Mouse (Mus musculus) CD4-positive helper T cell, adult 2 months (primary cell): ENCODE data around the gene Cldnd1.

ENCODE experiments used
- DNase-seq: peaks from one replicate; pipeline ENCODE4 v3.0.0-alpha.2; 2012; ENCODE audit warnings: low read depth, missing footprints, low spot score

Cldnd1 gene

DNA sequence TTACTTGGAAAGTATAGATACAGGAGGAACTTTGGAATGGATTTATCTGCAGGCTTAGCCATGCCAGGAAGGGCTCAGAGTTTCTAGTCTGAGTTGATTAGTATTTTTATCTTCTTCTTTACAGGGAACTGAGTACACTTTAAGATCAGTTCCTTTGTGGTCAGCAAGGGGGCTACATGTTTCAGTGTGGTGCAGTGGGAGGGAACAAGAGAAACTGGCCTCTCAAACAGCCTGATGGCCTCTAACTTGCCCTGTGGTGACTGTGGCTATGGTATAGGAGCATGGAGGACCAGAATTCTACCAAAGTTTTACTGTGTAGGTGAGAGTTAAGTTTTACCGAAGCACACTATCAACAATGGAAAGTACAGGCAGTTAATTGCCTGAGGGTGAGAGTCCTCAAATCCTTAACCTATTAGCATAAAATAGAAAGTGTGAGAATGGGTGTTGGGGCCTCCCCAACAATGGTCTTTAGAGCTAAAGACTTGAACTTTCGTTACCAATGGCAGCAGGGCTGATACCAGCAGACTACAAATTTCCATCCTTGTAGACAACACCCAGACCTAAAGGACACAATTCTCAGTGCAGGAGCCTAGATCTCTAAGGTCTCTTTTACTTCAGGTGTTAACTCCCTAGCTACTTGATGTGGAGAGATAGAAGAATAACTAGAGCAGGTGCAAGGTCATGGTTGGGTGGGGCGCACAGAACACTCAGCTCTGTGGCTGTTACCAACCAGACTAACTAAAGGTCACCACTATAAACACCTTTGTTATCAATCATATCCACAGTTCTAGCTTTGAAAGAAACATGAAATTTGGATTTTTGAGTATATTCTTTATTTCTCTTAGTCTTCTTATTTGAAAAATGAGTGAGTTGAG is 18.9 kb upstream of the Cldnd1 start:
- no peak for DNase-seq

DNA sequence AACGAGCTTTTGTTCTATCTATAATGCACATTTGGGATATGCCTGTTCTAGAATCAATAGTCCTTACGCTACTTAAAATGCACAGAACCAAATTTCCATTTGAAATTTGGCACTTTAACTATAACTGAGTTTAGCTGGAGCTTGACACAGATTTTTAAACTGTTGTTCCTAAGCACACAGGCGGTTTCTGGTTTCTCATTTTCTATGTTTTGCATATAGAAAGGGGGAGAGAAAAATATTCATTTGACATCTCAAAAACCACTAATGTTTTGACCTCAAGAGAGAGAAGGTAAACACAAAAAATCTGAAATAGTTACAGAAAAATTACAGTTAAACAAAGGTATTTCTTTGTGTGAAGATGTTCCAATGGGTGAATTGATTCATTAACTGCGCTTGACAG is 18.2 kb upstream of the Cldnd1 start:
- DNase-seq: no peak

DNA sequence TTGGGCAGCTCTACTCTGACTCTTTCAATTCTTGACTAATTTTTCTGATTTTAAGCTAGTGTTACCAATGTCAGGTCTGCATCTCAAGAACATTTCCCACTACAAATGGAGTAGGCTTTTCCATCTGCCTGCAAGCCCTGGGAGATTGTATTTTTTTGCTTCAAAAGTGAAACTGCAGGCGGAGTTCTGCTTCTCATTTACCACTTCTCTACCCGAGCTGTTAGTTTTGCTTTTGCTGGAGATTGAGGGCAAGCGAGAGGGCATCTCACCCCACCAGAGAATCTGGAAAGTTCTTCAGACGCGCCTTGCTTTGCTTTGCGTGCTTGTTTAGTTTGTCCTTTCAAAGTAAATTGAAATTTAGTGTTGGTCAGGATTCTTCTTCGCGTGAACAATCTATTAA is 15.5 kb upstream of the Cldnd1 start:
- peak; percentile 36 for DNase-seq

DNA sequence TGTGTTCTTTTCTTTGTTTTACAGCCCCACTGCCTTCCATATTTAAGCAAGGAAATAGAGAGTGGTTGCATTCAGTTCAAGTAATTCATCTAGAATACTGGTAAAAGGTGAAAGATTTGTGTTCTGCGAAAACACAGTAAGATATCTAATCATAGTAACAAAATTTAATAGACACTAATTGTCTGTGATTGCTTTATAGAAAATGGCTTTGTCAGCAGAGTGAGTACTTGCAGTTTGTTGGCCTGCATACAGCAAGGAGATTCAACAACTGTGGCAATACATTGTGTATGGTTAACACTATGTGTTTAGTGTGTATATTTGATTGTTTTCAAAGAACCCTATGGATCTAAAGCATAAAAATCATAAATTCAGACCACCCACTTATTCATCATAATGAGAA is 14.6 kb upstream of the Cldnd1 start:
- DNase-seq: no peak

DNA sequence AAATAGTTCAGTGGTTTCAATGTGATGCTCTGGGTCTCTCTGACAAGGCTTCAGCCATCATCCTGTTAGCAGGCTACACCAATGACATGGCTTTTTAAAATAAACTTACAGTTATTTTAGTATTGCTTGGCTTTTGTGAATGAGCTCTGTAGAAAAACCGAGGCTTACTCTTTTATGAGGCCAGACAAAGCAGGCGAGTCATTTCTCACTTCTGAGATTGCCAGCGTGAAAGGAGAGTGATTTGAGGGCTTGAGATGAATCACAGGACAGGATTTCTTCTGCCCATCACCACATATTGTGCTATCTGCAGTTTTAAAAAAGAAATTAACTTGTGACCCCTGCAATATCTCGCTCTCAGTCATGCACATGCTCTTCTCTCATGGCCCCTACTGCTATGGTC is 12.7 kb upstream of the Cldnd1 start:
- no peak for DNase-seq

DNA sequence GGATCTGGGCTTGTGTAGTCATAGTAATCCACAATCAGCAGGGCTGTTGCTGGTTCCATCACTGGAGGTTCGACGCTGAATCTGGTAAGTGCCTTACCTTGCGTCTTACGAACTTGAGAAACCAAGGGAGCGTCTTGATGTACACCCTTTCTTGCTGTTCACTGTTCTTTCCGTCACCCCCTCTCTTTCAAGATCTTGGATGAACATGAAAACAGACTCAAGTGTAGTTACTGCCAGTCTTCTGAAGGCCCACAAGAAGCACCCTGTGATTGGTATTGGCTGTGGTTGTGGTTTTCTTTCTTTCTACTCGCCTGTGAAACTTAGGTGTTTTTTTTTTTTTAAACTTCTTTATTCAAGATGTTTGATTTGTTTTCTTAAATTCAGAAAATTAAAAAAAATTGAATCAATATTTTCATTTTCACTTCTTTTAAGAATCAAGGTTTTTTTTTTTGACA is 9.0 kb upstream of the Cldnd1 start, which contains the start of gene Gpr15:
Gene Gpr15 (minus strand): TSS at position 405 of the 455 bp plus-strand sequence.
- DNase-seq: peak; percentile 61

DNA sequence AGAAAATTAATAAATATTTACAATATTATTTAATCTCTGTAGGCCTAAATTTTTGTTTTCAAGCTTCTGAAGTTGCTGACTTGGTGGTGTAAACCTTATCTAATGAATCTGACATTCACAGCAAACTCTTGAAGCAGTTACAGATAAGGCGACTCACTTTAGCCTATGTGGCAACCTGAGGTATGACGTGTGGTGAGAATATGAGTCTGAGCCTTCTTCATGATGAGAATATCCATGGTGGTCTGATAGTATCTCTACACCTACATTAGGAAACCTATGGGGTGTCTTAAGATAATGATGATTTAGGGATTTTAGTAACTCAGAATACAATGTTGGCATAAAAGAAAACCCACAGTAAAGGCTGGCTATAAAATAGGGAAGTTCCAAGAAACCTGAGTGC is 5.4 kb upstream of the Cldnd1 start:
- peak; percentile 62 for DNase-seq

DNA sequence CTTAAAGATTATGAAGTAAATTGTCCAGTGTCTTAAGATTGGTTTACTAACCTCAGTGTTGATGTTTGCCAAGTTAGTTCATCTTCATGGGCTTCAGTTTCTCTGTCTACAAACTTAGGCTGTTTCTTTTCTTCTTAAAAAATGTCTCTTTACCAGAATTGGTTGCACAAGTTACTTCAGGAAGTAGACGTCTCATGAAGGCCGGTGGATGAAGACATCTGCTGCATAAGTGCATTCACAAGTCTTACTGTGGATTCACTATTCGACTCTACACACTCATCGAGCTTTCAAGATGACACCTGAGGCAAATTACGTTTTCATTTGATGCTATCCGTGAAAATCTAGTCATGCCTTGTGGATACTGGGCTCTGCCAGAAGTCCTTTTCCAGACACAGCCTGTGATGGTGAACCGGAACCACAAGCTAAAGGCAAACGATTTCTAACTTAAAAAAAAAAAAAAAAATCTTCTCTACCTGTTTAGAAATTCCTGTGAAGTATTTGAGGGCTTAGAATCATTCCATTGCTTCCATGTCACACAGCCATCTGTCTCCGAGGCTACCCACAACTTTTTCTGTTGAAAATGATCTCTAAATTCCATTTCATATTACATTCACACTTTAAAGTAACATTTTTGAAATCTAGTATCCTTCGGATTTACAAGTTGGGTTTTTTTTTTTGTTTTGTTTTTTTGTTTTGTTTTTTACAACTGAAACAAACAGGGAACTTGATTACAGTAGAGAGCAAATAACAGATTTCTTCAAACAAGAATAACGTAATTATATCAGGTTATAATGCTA is 832 bp upstream of the Cldnd1 start:
- no peak for DNase-seq

DNA sequence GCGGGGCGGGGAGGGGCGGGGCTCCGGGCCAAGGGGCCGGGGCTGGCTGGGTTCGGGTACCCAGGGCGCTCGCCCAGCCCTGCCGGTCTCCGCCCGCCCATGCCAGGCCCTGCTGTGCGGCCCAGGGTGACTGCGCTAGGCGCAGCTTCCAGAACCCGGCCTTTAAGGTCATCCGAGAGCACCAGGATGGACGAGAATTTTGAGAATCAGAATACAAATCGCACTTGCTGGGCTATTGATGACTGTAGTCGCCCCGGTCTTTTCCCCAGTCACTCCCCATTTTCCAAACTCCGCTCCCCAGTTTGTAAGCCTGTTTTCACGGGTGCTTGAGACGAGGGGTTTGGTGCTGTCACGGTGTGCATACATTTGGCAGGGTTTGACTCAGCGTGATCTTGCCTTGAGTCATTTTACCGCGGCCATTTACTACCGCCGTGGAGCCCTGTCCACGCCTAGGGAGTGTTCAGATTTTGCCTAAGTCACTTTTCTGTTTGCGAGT is 514 bp downstream of the Cldnd1 start:
- DNase-seq: peak; percentile 49

DNA sequence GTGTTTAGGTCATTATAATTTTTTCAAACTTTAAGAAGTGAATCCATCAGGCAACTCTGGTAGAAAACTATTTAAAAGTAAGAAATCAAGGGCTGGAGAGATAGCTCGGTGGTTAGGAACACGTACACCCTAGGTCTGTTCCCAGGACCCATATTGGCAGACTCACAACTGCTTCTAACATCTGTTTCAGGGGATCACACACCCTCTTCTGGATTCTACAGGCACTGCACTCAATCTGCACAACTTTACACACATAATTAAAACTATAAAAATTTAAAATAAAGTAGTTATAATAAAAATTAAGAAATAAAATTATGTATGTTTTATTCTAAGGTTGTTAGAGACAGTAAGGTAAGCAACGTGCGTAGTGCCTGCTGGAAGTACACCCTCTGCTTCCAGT is 10.5 kb downstream of the Cldnd1 start:
- no peak for DNase-seq

DNA sequence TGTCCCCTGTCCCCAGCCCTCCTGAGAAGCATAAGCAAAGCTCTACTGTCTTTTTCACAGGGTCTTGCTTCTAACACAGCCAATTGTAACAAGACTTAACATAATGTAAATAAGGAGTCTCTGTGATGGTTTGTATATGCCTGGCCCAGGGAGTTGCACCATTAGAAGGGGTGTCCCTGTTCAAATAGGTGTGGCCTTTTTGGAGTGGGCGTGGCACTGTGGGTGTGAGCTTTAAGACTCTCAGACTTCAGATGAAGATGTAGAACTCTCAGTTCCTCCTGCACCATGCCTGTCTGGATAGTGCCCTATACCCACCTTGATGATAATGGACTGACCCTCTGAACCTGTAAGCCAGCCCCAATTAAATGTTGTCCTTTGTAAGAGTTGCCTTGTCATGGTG is 11.1 kb downstream of the Cldnd1 start:
- DNase-seq: no peak

DNA sequence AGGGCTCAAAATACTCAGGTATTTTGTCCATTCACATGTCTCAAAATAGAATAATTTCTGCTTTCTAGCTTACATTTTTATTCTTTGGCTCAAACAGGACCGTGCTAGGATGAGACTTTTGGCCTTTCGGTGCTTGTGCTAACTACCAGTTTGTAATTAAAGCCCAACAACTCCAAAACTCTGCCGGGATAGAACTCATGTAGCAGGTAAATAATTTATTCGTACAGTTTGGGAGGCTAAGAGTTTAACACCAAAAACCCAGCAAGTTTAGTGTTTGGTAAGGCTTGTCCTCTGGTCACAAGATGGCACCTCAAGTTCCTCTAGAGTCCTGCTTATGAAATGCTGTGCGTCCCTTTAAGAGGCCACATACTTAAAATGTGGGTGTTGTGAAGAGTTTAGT is 13.0 kb downstream of the Cldnd1 start:
- DNase-seq: no peak

DNA sequence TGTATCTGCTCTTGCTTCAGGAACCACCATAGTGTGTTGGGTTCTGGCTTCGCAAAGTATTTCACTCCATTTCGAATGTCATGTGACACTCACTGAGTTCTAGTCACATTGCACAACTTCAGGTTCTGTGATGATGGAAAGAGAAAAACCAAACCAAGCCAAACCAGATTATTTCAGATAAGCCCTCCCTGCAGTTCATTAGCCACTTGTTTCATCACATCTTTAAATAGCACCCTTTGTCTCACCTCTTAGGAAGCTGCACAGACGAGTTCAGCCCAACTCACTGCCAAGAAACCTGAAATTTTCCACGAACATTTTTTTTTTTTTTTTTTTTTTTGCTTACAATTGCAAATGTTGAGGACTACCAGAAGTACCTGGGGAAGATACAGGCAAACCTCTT is 19.0 kb downstream of the Cldnd1 start:
- DNase-seq: no peak

DNA sequence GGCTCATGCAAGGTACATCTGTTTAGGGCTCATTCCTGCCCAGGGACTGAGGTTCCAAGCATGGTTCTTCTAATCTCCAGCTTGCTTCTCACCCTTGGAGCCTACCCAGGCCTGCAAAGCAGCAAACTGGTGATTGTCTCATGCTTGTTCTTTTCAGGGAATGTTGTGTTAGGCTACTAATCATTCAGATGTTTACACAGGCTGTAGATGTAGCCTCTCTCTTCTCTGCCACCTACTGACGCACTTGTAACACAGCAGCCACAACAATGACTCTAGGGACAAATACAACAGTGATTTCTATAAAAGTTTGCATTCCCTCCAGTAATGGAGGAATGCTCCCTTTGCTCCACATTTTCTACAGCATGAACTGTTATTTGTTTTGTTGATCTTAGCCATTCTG is 23.6 kb downstream of the Cldnd1 start:
- DNase-seq: peak; percentile 12

DNA sequence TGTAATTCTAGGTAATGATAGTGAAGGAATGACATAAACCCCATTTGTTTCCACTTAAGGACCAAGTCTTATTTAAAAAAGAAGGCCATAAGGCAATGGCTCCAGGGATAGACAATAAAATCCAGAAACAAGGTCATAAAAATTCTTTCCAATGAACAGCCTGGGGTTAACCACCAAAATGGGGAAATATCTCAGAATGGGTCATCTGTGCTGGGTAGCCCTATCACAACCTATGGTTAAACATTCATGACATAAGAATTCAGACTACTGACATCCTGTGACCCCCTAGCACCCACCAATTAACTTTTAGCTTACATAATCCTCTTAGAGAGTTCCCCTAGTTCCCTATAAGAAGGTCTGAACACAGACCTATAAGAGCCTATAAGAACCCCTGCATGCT is 28.5 kb downstream of the Cldnd1 start:
- no peak for DNase-seq

DNA sequence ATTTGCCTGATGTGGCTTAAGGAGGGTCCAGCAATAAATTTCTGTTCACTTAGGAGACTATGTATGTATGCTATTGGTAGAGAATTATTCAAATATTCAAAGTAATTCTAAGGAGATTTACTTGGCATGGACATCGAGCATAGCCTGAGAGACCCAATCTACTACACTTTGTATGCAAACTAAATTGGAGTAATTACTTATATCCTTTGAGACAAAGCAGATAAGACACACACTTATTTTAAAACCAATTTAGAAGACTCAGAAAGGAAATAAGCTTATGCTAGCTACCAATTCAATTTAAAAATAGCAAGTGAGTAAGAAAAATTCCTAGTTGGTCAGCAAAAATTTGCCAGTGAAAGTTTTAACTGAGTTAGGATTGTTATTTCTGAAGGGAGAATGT is 35.4 kb downstream of the Cldnd1 start, which contains the start of gene Olfr172:
Gene Olfr172 (minus strand): TSS at position 101 of the 400 bp plus-strand sequence.
- DNase-seq: no peak
